Mouse (Mus musculus) layer of hippocampus, adult 8-10 months (tissue): ENCODE results near the gene Prdm16. TPM values are rescaled to one million over a fixed set of nuclear protein-coding genes. Genes with fewer than 3 reads are reported as not detected.

Experiments
- DNase-seq, 2 experiments: peaks; one replicate each; pipeline ENCODE4 v3.0.0; 2022; ENCODE audit warnings: low spot score in 2 of 2
- total RNA-seq, 4 experiments: library from RNA; stranded (reverse); gene quantifications; 2 replicates each; pipeline ENCODE4 v1.2.4; 2022

Gene Prdm16
- total RNA-seq, 4 experiments from 2014 or later, result 9.3 to 15.5 (median 13.9) TPM

- no peak for DNase-seq
These were observed 289.7 kb downstream of the Prdm16 start for GRCm38 (mm10) chr4:154346731-154347522.

DNA sequence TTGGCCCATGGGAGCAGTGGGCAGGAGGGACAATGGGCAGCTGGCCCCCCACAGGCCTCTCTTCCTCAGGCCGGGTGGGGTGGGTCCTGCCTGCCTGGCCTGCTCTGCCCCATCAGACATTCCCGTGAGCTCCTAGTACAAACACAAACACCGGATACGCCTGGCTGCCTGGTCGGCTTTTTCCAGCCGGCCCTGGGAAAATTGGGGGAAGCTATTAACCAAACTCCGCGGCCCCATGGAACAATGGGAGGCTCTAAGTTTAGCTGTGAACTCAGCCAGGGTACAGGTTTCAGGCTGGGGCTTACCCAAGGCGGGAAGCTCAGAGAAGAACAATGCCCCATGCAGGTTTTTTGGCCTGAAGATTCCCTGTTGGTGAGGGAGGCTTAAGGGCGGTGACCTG, 300.0 kb downstream of the Prdm16 start:
- DNase-seq, result no peak

DNA sequence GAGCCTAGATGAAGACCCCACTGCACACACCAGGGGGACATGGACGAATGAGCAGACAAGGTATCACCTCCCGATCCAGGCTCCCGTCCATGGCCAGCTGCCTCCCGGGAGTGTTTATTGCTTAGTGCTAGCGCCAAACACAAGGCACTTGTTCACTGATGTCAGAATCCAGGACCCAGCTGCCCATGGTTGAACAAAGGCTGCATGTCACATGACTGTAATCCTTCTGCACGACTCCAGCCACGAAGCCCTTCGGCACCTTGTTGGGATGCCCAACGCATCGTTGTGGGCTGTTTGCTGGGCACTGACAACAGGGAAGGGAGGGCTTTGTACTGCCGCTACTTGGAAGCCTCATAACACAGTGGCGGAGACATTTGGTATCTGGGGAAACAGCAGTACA, 300.9 kb downstream of the Prdm16 start, which contains the start of gene B230104I21Rik:
B230104I21Rik (plus strand) TSS at position 367 of the 400 bp plus-strand sequence.
- DNase-seq, result peak; percentile 72 to 82

DNA sequence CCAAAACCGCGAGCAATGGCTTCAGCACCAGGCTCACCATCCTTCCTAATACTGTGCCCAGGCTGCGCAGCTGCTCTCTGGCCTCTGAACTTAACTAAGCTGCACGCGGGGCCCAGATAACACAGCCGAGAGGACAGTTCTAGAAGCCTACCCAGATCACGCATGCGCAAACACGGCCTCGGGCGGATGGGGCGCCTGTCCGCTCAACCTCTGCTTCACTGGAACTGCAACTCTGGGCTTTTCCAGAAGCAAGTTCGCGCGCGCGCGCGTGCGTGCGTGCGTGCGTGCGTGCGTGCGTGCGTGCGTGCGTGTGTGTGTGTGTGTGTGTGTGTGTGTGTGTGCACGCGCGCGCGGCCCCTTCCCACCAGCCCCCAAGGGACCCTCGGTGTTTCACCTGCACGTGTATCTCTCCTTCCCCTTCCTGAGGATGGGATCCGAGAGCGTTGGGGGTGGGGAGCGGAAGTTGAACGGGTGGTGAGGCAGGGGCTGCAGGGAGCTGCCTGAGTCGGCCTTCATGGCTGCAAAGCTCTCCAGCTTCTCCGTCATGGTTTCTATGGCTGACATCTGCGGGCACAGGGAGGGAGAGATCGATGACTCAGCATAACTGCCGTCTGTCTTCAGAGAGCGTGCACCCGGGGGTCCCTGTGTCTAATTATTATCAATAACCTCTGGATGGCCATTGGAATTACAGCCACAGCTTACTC, 301.8 kb downstream of the Prdm16 start:
- no peak for DNase-seq

- DNase-seq, result no peak
These were observed 303.4 kb downstream of the Prdm16 start for GRCm38 (mm10) chr4:154333300-154333699.

DNA sequence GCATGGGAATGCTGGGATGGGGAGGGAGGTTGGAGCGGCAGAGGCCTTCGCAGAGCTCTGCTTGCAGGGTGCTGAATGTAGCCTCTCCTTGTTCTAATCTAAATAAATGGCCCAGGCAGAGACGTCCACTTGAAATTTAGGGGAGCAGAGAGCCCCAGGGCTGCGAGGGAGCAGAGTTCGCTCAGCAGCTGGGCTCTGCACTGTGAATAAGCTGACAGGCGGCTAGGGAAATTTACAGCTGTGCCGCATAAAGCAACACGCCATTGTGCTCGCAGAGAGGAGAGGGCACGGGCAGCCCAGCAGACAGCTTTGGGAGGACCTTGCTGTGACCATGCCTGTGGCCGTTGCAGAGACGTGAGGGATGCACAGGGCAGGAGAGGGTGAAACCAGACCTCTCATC, 305.4 kb downstream of the Prdm16 start:
- no peak for DNase-seq

- DNase-seq, result no peak
These were observed 306.7 kb downstream of the Prdm16 start for GRCm38 (mm10) chr4:154330001-154330400.

DNA sequence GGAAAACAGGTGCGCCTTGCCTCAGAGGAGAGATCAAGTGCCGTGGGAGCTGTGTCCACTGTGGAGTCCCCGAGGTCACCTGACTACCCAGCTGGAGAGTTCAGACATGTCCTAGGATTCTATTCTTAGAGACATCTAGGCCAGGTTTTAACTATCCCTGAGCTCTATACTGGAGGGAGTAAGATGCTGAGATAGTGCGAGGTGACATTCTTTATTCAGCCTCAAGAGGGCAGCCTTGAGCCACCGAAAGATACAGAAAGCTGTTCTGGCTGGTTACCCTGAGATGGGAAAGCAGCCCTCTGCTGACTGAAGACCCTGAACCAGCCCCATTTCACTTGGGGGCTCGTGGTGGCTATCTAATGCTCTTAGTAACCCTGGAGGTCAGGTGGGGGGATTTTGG, 307.8 kb downstream of the Prdm16 start:
- DNase-seq, result peak; percentile 45 to 90

GRCm38 (mm10) chr4:154328431-154328830, 308.2 kb downstream of the Prdm16 start:
- DNase-seq, result no peak

GRCm38 (mm10) chr4:154325410-154325809, 311.3 kb downstream of the Prdm16 start:
- no peak for DNase-seq

GRCm38 (mm10) chr4:154313622-154313967, 323.1 kb downstream of the Prdm16 start:
- DNase-seq, result no peak

DNA sequence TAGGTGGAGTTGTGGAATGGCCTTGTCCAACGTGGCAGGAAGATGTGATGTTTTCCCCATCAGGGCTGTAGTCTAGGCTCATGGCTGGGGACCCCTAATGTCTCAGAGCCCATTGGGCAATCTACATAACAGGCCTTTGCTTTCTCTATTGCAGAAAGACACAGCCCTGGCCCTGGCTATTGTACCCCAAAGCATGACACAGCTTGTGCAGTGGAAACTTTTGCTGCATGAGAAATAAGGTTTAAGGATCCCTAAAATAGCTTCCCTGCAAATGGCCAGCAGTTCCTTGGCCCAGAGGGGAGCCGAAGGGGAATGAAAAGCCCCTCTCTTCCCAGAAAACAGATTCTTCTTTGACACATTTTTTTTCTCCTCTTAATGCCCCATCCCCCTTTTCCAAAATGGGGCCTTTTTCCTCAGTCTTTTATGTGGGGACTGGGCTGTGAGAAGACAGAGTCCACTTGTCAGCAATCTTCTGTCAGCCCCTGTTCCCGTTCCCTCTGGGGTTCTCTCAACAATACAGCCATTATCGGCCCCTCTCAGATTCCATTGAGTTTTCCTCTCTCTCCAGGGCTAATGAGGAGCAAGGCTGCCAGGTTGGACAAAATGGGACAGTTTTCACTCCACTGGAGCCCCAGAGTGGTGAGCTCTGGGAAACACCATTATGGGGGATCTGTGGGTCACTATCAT, 323.6 kb downstream of the Prdm16 start:
- DNase-seq, result peak; percentile 39 to 73

- DNase-seq, result no peak
These were observed 324.4 kb downstream of the Prdm16 start for GRCm38 (mm10) chr4:154312143-154312812.

DNA sequence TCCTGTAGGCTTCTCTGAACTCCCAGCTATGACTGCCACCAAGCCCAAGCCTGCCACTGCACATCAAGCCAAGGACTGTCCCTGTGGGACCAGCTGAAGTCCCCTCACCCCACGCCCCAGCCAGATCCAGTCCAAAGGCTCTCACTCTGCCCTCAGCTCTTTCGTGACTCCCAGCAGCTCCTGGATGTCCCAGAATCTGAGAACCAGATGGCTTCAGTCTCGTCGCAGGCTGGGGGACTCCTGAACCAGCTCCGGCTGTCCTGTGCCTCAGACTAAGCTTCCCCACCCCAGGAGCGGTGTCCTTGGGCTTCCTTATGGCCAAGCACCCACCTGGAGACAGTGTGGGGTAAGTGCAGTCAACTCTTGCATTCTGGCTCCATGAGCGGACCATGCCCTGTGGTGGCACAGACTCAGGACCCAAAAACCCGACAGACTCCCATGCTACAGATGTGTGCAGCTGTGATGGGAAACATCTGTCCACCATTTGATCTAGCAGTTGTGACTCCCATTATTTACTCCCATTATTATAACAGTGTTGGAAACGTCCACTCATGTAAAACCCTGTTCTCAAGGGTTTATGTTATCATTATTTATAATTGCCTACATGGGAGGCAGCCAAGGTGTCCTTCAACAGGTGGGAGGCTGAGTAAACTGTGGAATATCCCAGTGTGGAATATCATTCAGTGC, 326.0 kb downstream of the Prdm16 start:
- no peak for DNase-seq

DNA sequence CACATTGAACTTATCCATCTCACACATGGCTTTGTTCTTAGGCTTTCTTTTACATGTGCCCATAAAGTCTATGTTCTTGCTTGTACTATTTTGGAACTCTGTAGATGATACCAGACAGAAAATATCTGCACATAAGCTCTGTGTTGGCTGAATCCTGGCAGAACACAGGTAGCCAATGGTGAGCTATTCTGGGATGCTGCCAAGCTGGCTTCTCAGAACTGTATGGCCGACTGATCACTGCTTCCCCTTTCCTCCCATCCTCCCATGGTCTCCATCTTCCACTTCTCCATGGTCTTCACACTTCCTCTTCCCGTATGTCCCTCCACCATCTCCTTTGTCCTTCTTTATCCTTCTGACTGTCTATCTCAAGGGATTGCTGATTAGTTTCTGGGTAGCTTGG, 327.5 kb downstream of the Prdm16 start:
- DNase-seq, result no peak

DNA sequence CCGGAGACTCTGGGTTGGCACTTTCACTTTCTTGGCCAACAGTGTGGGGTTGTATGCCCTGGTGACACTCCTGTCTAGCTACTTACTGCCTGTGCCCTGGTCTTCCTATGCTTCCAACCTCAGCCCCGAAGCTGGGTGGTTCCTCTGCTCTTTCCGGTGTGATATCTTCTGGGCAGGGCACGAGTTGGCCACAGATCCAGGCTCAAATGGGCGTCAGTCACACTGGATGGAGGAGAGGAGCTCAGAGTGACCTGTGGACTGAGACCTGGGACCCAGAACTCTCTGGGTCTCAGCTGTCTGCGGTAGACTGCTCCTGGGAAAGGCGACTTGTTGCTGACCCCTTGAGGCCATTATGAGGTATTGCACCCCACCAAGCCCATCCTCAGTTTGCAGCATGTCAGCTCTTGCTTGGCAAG, 335.2 kb downstream of the Prdm16 start, which contains the start of gene Arhgef16:
Arhgef16 (minus strand) TSS at position 211 of the 416 bp plus-strand sequence.
- peak; percentile 22 to 46 for DNase-seq

- no peak for DNase-seq
These were observed 337.0 kb downstream of the Prdm16 start for GRCm38 (mm10) chr4:154299541-154300271.

DNA sequence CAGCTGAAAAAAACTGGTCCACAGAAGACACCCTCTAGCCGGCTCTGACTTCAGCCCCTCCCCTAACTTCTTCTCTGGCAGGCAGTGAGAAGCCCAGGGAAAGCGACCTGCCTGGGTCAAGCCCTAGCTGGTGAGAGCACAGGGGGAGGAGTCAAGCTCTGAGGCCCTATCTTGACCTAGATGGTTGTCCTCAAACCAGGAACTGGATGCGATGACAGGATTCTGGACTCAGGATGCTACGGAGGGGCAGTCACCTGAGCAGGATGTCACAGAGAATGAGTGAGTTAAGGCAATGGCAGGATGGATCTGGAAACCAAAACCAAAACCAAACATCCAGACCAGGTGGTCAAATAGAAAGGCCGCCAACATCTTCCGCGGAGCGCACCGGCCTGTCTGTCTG, 338.9 kb downstream of the Prdm16 start:
- no peak for DNase-seq

DNA sequence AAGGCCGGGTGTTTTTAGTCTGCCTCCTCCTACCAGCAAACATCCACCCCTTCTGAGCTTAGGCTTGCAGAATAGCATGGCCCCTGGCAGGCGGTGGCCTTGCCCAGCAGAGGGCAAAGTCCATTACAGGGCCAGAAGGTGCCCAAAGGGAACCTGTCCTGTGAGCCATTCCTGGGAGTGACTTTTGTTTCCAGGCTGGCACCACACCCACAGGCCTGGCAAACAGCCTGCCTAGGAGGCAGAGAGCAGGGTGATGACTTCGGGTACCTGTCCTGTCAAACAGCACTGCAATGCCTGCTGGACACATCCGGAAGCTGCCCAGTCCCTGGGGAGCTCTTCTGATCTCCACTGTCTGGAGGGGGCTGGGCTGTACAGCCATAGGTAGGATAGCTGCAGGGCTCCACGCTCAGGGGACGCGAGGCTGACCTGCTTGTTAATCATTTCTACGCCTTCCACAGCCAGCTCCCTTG, 342.4 kb downstream of the Prdm16 start:
- no peak for DNase-seq

- no peak for DNase-seq
These were observed 342.9 kb downstream of the Prdm16 start for GRCm38 (mm10) chr4:154293735-154294201.
